Mouse (Mus musculus): ENCODE data around the gene Tmem199. TPM values are rescaled to one million over a fixed set of nuclear protein-coding genes. Genes with fewer than 3 reads are reported as not detected.

Tmem199 gene
- polyA plus RNA-seq (2014; fragmentation: Nextera tagmentation; extraction: Ambion mirVana), result 57.9 and 63.2 TPM in 2 replicates

GRCm38 (mm10) chr11:78512025-78512957 is at the start of gene Tmem199, which contains the start of gene Poldip2:
TSS of gene Tmem199 (minus strand) at chr11:78512172.
TSS of gene Poldip2 (plus strand) at chr11:78512193.
- under 1% methylated on average over 61 of the region's 67 CpGs for WGBS
- H3K4me1 ChIP-seq (replicated peaks; ENCODE audit: control insufficient read depth, insufficient read depth, low read length), result peaks cover 12% of the 10 kb centered on the region
- H3K4me3 ChIP-seq (ENCODE audit: low read depth, low read length), result peak within 1 kb of the TSS; percentile 91
- peak; percentile 98 for ATAC-seq (replicated peaks; ENCODE audit: low FRiP score, low TSS enrichment, low read depth)
- H3K9ac ChIP-seq (ENCODE audit: low read length), result peak within 1 kb of the TSS; percentile 89
- peak within 1 kb of the TSS; percentile 89 for H3K4me2 ChIP-seq (ENCODE audit: low read length)
- H3K27ac ChIP-seq (ENCODE audit: low read depth), result peak within 1 kb of the TSS; percentile 63
- H3K9me3 ChIP-seq (ENCODE audit: control insufficient read depth, low read length), result no peaks in the 10 kb centered on the region
- peak; percentile 88 for DNase-seq (ENCODE audit: low spot score)
- H3K27me3 ChIP-seq (replicated peaks; ENCODE audit: control insufficient read depth, insufficient read depth, low read length), result no peaks in the 10 kb centered on the region
- H3K36me3 ChIP-seq (ENCODE audit: control insufficient read depth, insufficient read depth, low read length), result peaks cover 53% of the 10 kb centered on the region

GRCm38 (mm10) chr11:78560447-78560846 is 48.5 kb upstream of the Tmem199 start:
- Histone ChIP-seq H3K9me3 (ENCODE audit: control insufficient read depth, low read length) (no peaks in the 10 kb centered on the region), H3K4me1 (replicated peaks; ENCODE audit: control insufficient read depth, insufficient read depth, low read length) (no peaks in the 10 kb centered on the region), H3K27me3 (replicated peaks; ENCODE audit: control insufficient read depth, insufficient read depth, low read length) (no peaks in the 10 kb centered on the region), H3K4me3 (ENCODE audit: low read depth, low read length) (no peak overlapping the region), H3K9ac (ENCODE audit: low read length) (no peak overlapping the region), H3K36me3 (ENCODE audit: control insufficient read depth, insufficient read depth, low read length) (no peaks in the 10 kb centered on the region), H3K4me2 (ENCODE audit: low read length) (no peak overlapping the region), H3K27ac (ENCODE audit: low read depth) (no peak overlapping the region)
- DNase-seq (ENCODE audit: low spot score) (peak; percentile 68), ATAC-seq (replicated peaks; ENCODE audit: low FRiP score, low TSS enrichment, low read depth) (peak; percentile 56; the same call in 1 of the 2 replicates)
- WGBS, result 16% methylated on average over 4 of the region's 4 CpGs

- no peak overlapping the region for H3K9ac ChIP-seq (ENCODE audit: low read length)
- no peak overlapping the region for H3K27ac ChIP-seq (ENCODE audit: low read depth)
- no peaks in the 10 kb centered on the region for H3K9me3 ChIP-seq (ENCODE audit: control insufficient read depth, low read length)
- no peaks in the 10 kb centered on the region for H3K4me1 ChIP-seq (replicated peaks; ENCODE audit: control insufficient read depth, insufficient read depth, low read length)
- H3K27me3 ChIP-seq (replicated peaks; ENCODE audit: control insufficient read depth, insufficient read depth, low read length), result no peaks in the 10 kb centered on the region
- WGBS, result 52% methylated on average over 8 of the region's 8 CpGs
- no peak overlapping the region for H3K4me2 ChIP-seq (ENCODE audit: low read length)
- H3K36me3 ChIP-seq (ENCODE audit: control insufficient read depth, insufficient read depth, low read length), result no peaks in the 10 kb centered on the region
- ATAC-seq (replicated peaks; ENCODE audit: low FRiP score, low TSS enrichment, low read depth) (no peak), DNase-seq (ENCODE audit: low spot score) (no peak)
- H3K4me3 ChIP-seq (ENCODE audit: low read depth, low read length), result no peak overlapping the region
These were observed 45.3 kb upstream of the Tmem199 start for GRCm38 (mm10) chr11:78557241-78557640.

- Histone ChIP-seq H3K27ac (ENCODE audit: low read depth) (no peak overlapping the region), H3K4me2 (ENCODE audit: low read length) (no peak overlapping the region), H3K4me1 (replicated peaks; ENCODE audit: control insufficient read depth, insufficient read depth, low read length) (peaks cover 2% of the 10 kb centered on the region; the same call in 1 of the 2 replicates), H3K27me3 (replicated peaks; ENCODE audit: control insufficient read depth, insufficient read depth, low read length) (no peaks in the 10 kb centered on the region), H3K4me3 (ENCODE audit: low read depth, low read length) (no peak overlapping the region), H3K9me3 (ENCODE audit: control insufficient read depth, low read length) (no peaks in the 10 kb centered on the region), H3K36me3 (ENCODE audit: control insufficient read depth, insufficient read depth, low read length) (no peaks in the 10 kb centered on the region), H3K9ac (ENCODE audit: low read length) (no peak overlapping the region)
- WGBS, result 75% methylated on average over 4 of the region's 4 CpGs
- DNase-seq (ENCODE audit: low spot score) (no peak), ATAC-seq (replicated peaks; ENCODE audit: low FRiP score, low TSS enrichment, low read depth) (no peak)
These were observed 44.1 kb upstream of the Tmem199 start for GRCm38 (mm10) chr11:78556070-78556469.

GRCm38 (mm10) chr11:78555623-78556022 is 43.7 kb upstream of the Tmem199 start:
- no peaks in the 10 kb centered on the region for H3K27me3 ChIP-seq (replicated peaks; ENCODE audit: control insufficient read depth, insufficient read depth, low read length)
- H3K9ac ChIP-seq (ENCODE audit: low read length), result no peak overlapping the region
- H3K27ac ChIP-seq (ENCODE audit: low read depth), result peak overlapping the region; percentile 24; the same call in 1 of the 2 replicates
- no peaks in the 10 kb centered on the region for H3K9me3 ChIP-seq (ENCODE audit: control insufficient read depth, low read length)
- H3K4me1 ChIP-seq (replicated peaks; ENCODE audit: control insufficient read depth, insufficient read depth, low read length), result peaks cover 5% of the 10 kb centered on the region; the same call in 1 of the 2 replicates
- no peak overlapping the region for H3K4me3 ChIP-seq (ENCODE audit: low read depth, low read length)
- no peak for DNase-seq (ENCODE audit: low spot score)
- H3K4me2 ChIP-seq (ENCODE audit: low read length), result no peak overlapping the region
- WGBS, result 74% methylated on average over 3 of the region's 3 CpGs
- ATAC-seq (replicated peaks; ENCODE audit: low FRiP score, low TSS enrichment, low read depth), result no peak
- H3K36me3 ChIP-seq (ENCODE audit: control insufficient read depth, insufficient read depth, low read length), result no peaks in the 10 kb centered on the region

GRCm38 (mm10) chr11:78551059-78551398 is 39.1 kb upstream of the Tmem199 start:
- Histone ChIP-seq H3K9ac (ENCODE audit: low read length) (peak overlapping the region; percentile 59), H3K9me3 (ENCODE audit: control insufficient read depth, low read length) (no peaks in the 10 kb centered on the region), H3K4me1 (replicated peaks; ENCODE audit: control insufficient read depth, insufficient read depth, low read length) (peaks cover 18% of the 10 kb centered on the region), H3K36me3 (ENCODE audit: control insufficient read depth, insufficient read depth, low read length) (no peaks in the 10 kb centered on the region), H3K27me3 (replicated peaks; ENCODE audit: control insufficient read depth, insufficient read depth, low read length) (no peaks in the 10 kb centered on the region), H3K27ac (ENCODE audit: low read depth) (peak overlapping the region; percentile 77), H3K4me3 (ENCODE audit: low read depth, low read length) (peak overlapping the region; percentile 70), H3K4me2 (ENCODE audit: low read length) (peak overlapping the region; percentile 84)
- ATAC-seq (replicated peaks; ENCODE audit: low FRiP score, low TSS enrichment, low read depth) (peak; percentile 37), DNase-seq (ENCODE audit: low spot score) (no peak)
- WGBS, result 32% methylated on average over 6 of the region's 6 CpGs

GRCm38 (mm10) chr11:78550168-78551058 is 38.4 kb upstream of the Tmem199 start, which contains the start of gene Tmem97:
TSS of gene Tmem97 (minus strand) at chr11:78550777.
- Histone ChIP-seq H3K27ac (ENCODE audit: low read depth) (peak within 1 kb of the TSS; percentile 77), H3K4me1 (replicated peaks; ENCODE audit: control insufficient read depth, insufficient read depth, low read length) (peaks cover 18% of the 10 kb centered on the region), H3K4me2 (ENCODE audit: low read length) (peak within 1 kb of the TSS; percentile 84), H3K27me3 (replicated peaks; ENCODE audit: control insufficient read depth, insufficient read depth, low read length) (no peaks in the 10 kb centered on the region), H3K36me3 (ENCODE audit: control insufficient read depth, insufficient read depth, low read length) (no peaks in the 10 kb centered on the region), H3K9ac (ENCODE audit: low read length) (peak within 1 kb of the TSS; percentile 67), H3K9me3 (ENCODE audit: control insufficient read depth, low read length) (no peaks in the 10 kb centered on the region), H3K4me3 (ENCODE audit: low read depth, low read length) (peak within 1 kb of the TSS; percentile 70)
- under 1% methylated on average over 60 of the region's 60 CpGs for WGBS
- peak; percentile 100 for ATAC-seq (replicated peaks; ENCODE audit: low FRiP score, low TSS enrichment, low read depth)
- DNase-seq (ENCODE audit: low spot score), result peak; percentile 94

GRCm38 (mm10) chr11:78549491-78549987 is 37.6 kb upstream of the Tmem199 start:
- Histone ChIP-seq H3K9ac (ENCODE audit: low read length) (peak overlapping the region; percentile 67), H3K4me1 (replicated peaks; ENCODE audit: control insufficient read depth, insufficient read depth, low read length) (peaks cover 18% of the 10 kb centered on the region), H3K27me3 (replicated peaks; ENCODE audit: control insufficient read depth, insufficient read depth, low read length) (no peaks in the 10 kb centered on the region), H3K4me2 (ENCODE audit: low read length) (peak overlapping the region; percentile 84), H3K9me3 (ENCODE audit: control insufficient read depth, low read length) (no peaks in the 10 kb centered on the region), H3K27ac (ENCODE audit: low read depth) (no peak overlapping the region; the same call in 1 of the 2 replicates), H3K36me3 (ENCODE audit: control insufficient read depth, insufficient read depth, low read length) (no peaks in the 10 kb centered on the region), H3K4me3 (ENCODE audit: low read depth, low read length) (peak overlapping the region; percentile 70)
- ATAC-seq (replicated peaks; ENCODE audit: low FRiP score, low TSS enrichment, low read depth) (no peak), DNase-seq (ENCODE audit: low spot score) (no peak)
- WGBS, result 3% methylated on average over 5 of the region's 5 CpGs

Data from intestine, embryonic 14.5 days (tissue).